Mouse (Mus musculus): ENCODE results near the gene Recql5. TPM values are rescaled to one million over a fixed set of nuclear protein-coding genes. Genes with fewer than 3 reads are reported as not detected.

Gene Recql5
- polyA plus RNA-seq, 1 experiment from 2014 or later = 21.3 TPM

DNA sequence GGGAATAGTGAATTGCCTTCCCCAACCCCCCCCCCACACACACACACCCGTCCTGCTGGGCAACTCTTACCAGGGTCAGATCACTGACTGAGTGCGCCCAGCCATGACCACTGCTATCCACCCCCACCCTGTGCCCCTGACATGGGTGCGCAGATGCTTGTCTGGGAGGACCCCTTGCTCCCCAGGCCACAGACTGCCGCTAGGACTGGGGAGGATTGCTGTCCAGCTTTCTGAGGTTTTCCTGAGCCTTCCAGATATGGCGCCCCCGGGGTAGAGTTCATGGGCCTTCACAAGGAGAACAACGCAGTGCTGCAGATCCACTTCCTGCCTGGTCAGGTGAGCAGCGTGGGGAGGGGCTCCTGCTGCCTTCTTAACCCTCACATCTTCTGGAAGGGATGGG is 89.0 kb downstream of the Recql5 start:
- Histone ChIP-seq H3K4me2 (peak overlapping the region; percentile 35), H3K27ac (peak overlapping the region; percentile 93), H3K4me1 (peaks cover 55% of the 10 kb centered on the region), H3K4me3 (replicated peaks) (no peak overlapping the region), H3K9me3 (replicated peaks) (0 out of 2 replicates have a peak, but pooled peaks cover 5% of the 10 kb centered on the region), H3K27me3 (no peaks in the 10 kb centered on the region), H3K9ac (no peak overlapping the region), H3K36me3 (peaks cover 44% of the 10 kb centered on the region)
- ATAC-seq (replicated peaks; ENCODE audit: low FRiP score) = peak; percentile 81
- 44% methylated on average over 8 of the region's 8 CpGs for WGBS

DNA sequence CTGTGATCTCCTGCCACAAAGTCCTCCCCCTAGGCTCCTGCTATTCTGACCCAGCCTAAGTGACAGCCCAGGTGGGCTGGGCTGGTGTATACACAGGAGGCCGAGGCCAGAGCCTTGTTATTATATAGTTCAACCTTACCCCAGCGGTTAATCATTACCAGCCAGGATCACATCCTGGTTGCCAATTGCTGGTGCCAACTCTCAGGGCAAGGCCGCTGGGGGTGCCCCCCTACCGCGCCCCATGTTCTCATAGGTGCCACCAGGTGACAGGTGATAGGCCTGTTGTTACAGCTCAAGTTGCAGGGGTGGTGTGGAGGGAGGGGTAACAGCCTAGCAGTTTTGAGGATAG is 89.4 kb downstream of the Recql5 start:
- Histone ChIP-seq H3K4me3 (replicated peaks) (no peak overlapping the region), H3K27ac (peak overlapping the region; percentile 93), H3K4me2 (peak overlapping the region; percentile 35), H3K9ac (no peak overlapping the region), H3K9me3 (replicated peaks) (0 out of 2 replicates have a peak, but pooled peaks cover 5% of the 10 kb centered on the region), H3K27me3 (no peaks in the 10 kb centered on the region), H3K36me3 (peaks cover 40% of the 10 kb centered on the region), H3K4me1 (peaks cover 59% of the 10 kb centered on the region)
- peak; percentile 86 for ATAC-seq (replicated peaks; ENCODE audit: low FRiP score)
- 70% methylated on average over 5 of the region's 5 CpGs for WGBS

DNA sequence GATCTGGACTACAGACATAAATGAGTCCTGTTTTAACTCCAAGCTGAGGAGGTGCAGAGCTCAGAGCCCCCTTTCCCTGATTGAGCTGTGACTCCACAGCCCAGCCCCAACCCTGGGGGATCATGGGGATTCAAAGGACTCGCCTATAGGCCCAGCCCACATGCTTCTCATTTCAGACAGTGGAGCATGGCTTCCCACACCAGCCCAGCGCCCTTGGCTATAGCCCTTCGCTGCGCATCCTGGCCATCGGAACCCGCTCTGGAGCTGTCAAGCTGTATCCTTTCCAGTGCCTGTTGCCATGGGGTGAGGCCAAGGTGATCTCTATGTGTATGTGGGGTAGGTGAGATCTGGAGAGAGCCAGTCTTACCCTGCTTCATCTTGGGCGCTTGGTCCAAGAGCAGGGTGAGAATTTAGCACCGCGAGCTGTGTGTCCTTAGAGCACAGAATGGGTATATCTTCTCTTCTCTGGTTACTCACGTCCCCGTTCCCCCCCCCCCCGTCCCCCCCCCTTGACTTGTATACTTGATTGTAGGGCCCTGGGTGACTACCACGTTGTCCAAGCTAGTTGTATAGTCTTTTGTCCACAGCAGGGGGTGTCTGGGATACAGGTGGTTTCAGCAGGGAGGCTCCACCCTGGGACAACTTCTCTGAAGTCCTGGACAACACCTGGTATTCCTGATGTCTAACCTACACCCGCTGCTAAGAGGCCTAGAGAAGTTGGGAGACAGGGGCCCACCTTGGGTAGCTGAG is 90.0 kb downstream of the Recql5 start:
- H3K36me3 ChIP-seq = peaks cover 34% of the 10 kb centered on the region
- peak overlapping the region; percentile 35; the same call in 1 of the 2 replicates for H3K4me2 ChIP-seq
- no peaks in the 10 kb centered on the region for H3K27me3 ChIP-seq
- H3K27ac ChIP-seq = peak overlapping the region; percentile 93
- H3K4me1 ChIP-seq = peaks cover 64% of the 10 kb centered on the region
- H3K9me3 ChIP-seq (replicated peaks) = 0 out of 2 replicates have a peak, but pooled peaks cover 5% of the 10 kb centered on the region
- no peak overlapping the region for H3K4me3 ChIP-seq (replicated peaks)
- no peak overlapping the region for H3K9ac ChIP-seq
- no peak for ATAC-seq (replicated peaks; ENCODE audit: low FRiP score)
- WGBS = 83% methylated on average over 12 of the region's 14 CpGs

Other genes with a start within 250 kb of the Recql5 start
- gene Grb2, start 224.9 kb downstream of the Recql5 start, polyA plus RNA-seq (2015; fragmentation: Nextera tagmentation; extraction: Ambion mirVana) = 92.0 and 98.4 TPM in 2 replicates
- gene Tmem94, start 168.0 kb downstream of the Recql5 start, polyA plus RNA-seq (2015; fragmentation: Nextera tagmentation; extraction: Ambion mirVana) = 26.6 and 27.0 TPM in 2 replicates
- 17.3 and 20.9 TPM in 2 replicates for gene Caskin2, start 119.8 kb downstream of the Recql5 start, polyA plus RNA-seq (2015; fragmentation: Nextera tagmentation; extraction: Ambion mirVana)
- 37.3 and 39.8 TPM in 2 replicates for gene Tsen54, start 118.8 kb downstream of the Recql5 start, polyA plus RNA-seq (2015; fragmentation: Nextera tagmentation; extraction: Ambion mirVana)
- 39.1 and 41.0 TPM in 2 replicates for gene Llgl2, start 109.4 kb downstream of the Recql5 start, polyA plus RNA-seq (2015; fragmentation: Nextera tagmentation; extraction: Ambion mirVana)
- gene Myo15b, start 75.1 kb downstream of the Recql5 start, polyA plus RNA-seq (2015; fragmentation: Nextera tagmentation; extraction: Ambion mirVana) = 8.0 and 11.1 TPM in 2 replicates
- 3.9 and 4.1 TPM in 2 replicates for gene Smim5, start 33.5 kb downstream of the Recql5 start, polyA plus RNA-seq (2015; fragmentation: Nextera tagmentation; extraction: Ambion mirVana)
- gene Smim6, start 21.5 kb downstream of the Recql5 start, polyA plus RNA-seq (2015; fragmentation: Nextera tagmentation; extraction: Ambion mirVana) = 9.1 and 9.9 TPM in 2 replicates
- 41.6 and 44.5 TPM in 2 replicates for gene Sap30bp, start 195 bp downstream of the Recql5 start, polyA plus RNA-seq (2015; fragmentation: Nextera tagmentation; extraction: Ambion mirVana)
- gene Itgb4, start 41.2 kb upstream of the Recql5 start, polyA plus RNA-seq (2015; fragmentation: Nextera tagmentation; extraction: Ambion mirVana) = 2.1 and 2.7 TPM in 2 replicates
- 194 and 208 TPM in 2 replicates for gene Galk1, start 79.2 kb upstream of the Recql5 start, polyA plus RNA-seq (2015; fragmentation: Nextera tagmentation; extraction: Ambion mirVana)
- gene H3f3b, start 94.5 kb upstream of the Recql5 start, polyA plus RNA-seq (2015; fragmentation: Nextera tagmentation; extraction: Ambion mirVana) = 1,673 and 1,817 TPM in 2 replicates
- 37.3 and 40.1 TPM in 2 replicates for gene Unk, start 96.8 kb upstream of the Recql5 start, polyA plus RNA-seq (2015; fragmentation: Nextera tagmentation; extraction: Ambion mirVana)
- 1.3 and 1.5 TPM in 2 replicates for gene Unc13d, start 144.5 kb upstream of the Recql5 start, polyA plus RNA-seq (2015; fragmentation: Nextera tagmentation; extraction: Ambion mirVana)
- 82.1 and 101 TPM in 2 replicates for gene Wbp2, start 153.5 kb upstream of the Recql5 start, polyA plus RNA-seq (2015; fragmentation: Nextera tagmentation; extraction: Ambion mirVana)
- gene Trim47, start 193.7 kb upstream of the Recql5 start, polyA plus RNA-seq (2015; fragmentation: Nextera tagmentation; extraction: Ambion mirVana) = 21.4 and 24.6 TPM in 2 replicates
- gene Trim65, start 197.7 kb upstream of the Recql5 start, polyA plus RNA-seq (2015; fragmentation: Nextera tagmentation; extraction: Ambion mirVana) = 4.5 and 5.4 TPM in 2 replicates
- 102 and 112 TPM in 2 replicates for gene Mrpl38, start 205.4 kb upstream of the Recql5 start, polyA plus RNA-seq (2015; fragmentation: Nextera tagmentation; extraction: Ambion mirVana)
- gene Fbf1, start 234.7 kb upstream of the Recql5 start, polyA plus RNA-seq (2015; fragmentation: Nextera tagmentation; extraction: Ambion mirVana) = 37.4 and 41.4 TPM in 2 replicates